Mouse (Mus musculus): ENCODE data around the gene Ppm1h. TPM values are rescaled to one million over a fixed set of nuclear protein-coding genes. Genes with fewer than 3 reads are reported as not detected.

The Ppm1h gene
- 22.2 TPM for polyA plus RNA-seq (2014; fragmentation: Illumina TruSeq; extraction: RNeasy Lipid Tissue Mini Kit (QIAGEN cat#74804); ENCODE audit: low read depth, low replicate concordance)

GRCm38 (mm10) chr10:122678541-122679436 lies at the start of gene Ppm1h:
TSS of gene Ppm1h (plus strand) at chr10:122678762.

Other genes with a start within 250 kb of the Ppm1h start
- gene Avpr1a, start 230.3 kb upstream of the Ppm1h start, polyA plus RNA-seq (2014; fragmentation: Illumina TruSeq; extraction: RNeasy Lipid Tissue Mini Kit (QIAGEN cat#74804); ENCODE audit: low read depth, low replicate concordance), result 1.2 TPM

Measured in testis, adult 10 weeks (tissue).